Mouse (Mus musculus): ENCODE data around the gene Med17. TPM values are rescaled to one million over a fixed set of nuclear protein-coding genes. Genes with fewer than 3 reads are reported as not detected.

The Med17 gene
- total RNA-seq, 2 experiments from 2014 or later, result 35.6 to 46.8 TPM

GRCm38 (mm10) chr9:15289251-15289650 lies 9.5 kb upstream of the Med17 start:
- peak; percentile 95 for ATAC-seq (replicated peaks; ENCODE audit: poor library complexity)

- no peak for ATAC-seq (replicated peaks; ENCODE audit: poor library complexity)
These were observed 8.7 kb upstream of the Med17 start for GRCm38 (mm10) chr9:15288402-15288801.

- peak; percentile 33 for ATAC-seq (replicated peaks; ENCODE audit: poor library complexity)
These were observed 8.1 kb upstream of the Med17 start for GRCm38 (mm10) chr9:15287846-15288245.

GRCm38 (mm10) chr9:15285443-15285842 lies 5.7 kb upstream of the Med17 start:
- ATAC-seq (replicated peaks; ENCODE audit: poor library complexity), result peak; percentile 18; the same call in 1 of the 2 replicates

GRCm38 (mm10) chr9:15280491-15280879 lies 754 bp upstream of the Med17 start:
- ATAC-seq (replicated peaks; ENCODE audit: poor library complexity), result peak; percentile 19

GRCm38 (mm10) chr9:15279139-15279648 lies 537 bp downstream of the Med17 start:
- ATAC-seq (replicated peaks; ENCODE audit: poor library complexity), result no peak

GRCm38 (mm10) chr9:15278343-15278742 lies 1.4 kb downstream of the Med17 start:
- ATAC-seq (replicated peaks; ENCODE audit: poor library complexity), result no peak

GRCm38 (mm10) chr9:15276855-15277254 lies 2.9 kb downstream of the Med17 start:
- no peak for ATAC-seq (replicated peaks; ENCODE audit: poor library complexity)

- peak; percentile 71 for ATAC-seq (replicated peaks; ENCODE audit: poor library complexity)
These were observed 5.8 kb downstream of the Med17 start for GRCm38 (mm10) chr9:15273981-15274380.

GRCm38 (mm10) chr9:15263487-15263886 lies 16.2 kb downstream of the Med17 start:
- no peak for ATAC-seq (replicated peaks; ENCODE audit: poor library complexity)

- ATAC-seq (replicated peaks; ENCODE audit: poor library complexity), result no peak
These were observed 17.8 kb downstream of the Med17 start for GRCm38 (mm10) chr9:15261980-15262379.

GRCm38 (mm10) chr9:15256214-15256613 lies 23.5 kb downstream of the Med17 start:
- no peak for ATAC-seq (replicated peaks; ENCODE audit: poor library complexity)

GRCm38 (mm10) chr9:15254501-15254900 lies 25.2 kb downstream of the Med17 start:
- ATAC-seq (replicated peaks; ENCODE audit: poor library complexity), result no peak

- no peak for ATAC-seq (replicated peaks; ENCODE audit: poor library complexity)
These were observed 27.5 kb downstream of the Med17 start for GRCm38 (mm10) chr9:15252196-15252595.

GRCm38 (mm10) chr9:15250376-15250775 lies 29.4 kb downstream of the Med17 start:
- peak; percentile 57 for ATAC-seq (replicated peaks; ENCODE audit: poor library complexity)

- no peak for ATAC-seq (replicated peaks; ENCODE audit: poor library complexity)
These were observed 34.2 kb downstream of the Med17 start for GRCm38 (mm10) chr9:15245319-15246075.

- no peak; the same call in 1 of the 2 replicates for ATAC-seq (replicated peaks; ENCODE audit: poor library complexity)
These were observed 37.6 kb downstream of the Med17 start for GRCm38 (mm10) chr9:15242130-15242529.

GRCm38 (mm10) chr9:15241596-15241939 lies 38.2 kb downstream of the Med17 start:
- peak; percentile 79 for ATAC-seq (replicated peaks; ENCODE audit: poor library complexity)

GRCm38 (mm10) chr9:15240863-15241595 lies 38.7 kb downstream of the Med17 start:
- no peak for ATAC-seq (replicated peaks; ENCODE audit: poor library complexity)

- no peak for ATAC-seq (replicated peaks; ENCODE audit: poor library complexity)
These were observed 39.7 kb downstream of the Med17 start for GRCm38 (mm10) chr9:15240006-15240405.

GRCm38 (mm10) chr9:15239042-15239925 lies 40.4 kb downstream of the Med17 start, which contains the start of gene Vstm5:
Gene Vstm5, plus strand, starts transcription at chr9:15239045.
- ATAC-seq (replicated peaks; ENCODE audit: poor library complexity), result peak; percentile 70
